Mouse (Mus musculus): ENCODE results near the gene Nanog.

- TF ChIP-seq EP300 (IDR thresholded peaks at IDR 0.05), result no peak
- no peak for TF ChIP-seq CTCF (IDR thresholded peaks at IDR 0.05)
Measured at GRCm38 (mm10) chr6:122665866-122666265, 41.4 kb upstream of the Nanog start.

Data from lung, postnatal 0 days (tissue).